Mouse (Mus musculus) embryonic fibroblast, embryonic 13.5 days (primary cell): ENCODE data around the gene Lrriq4.

Source experiments
- CTCF ChIP-seq: IDR thresholded peaks from 2 replicates; pipeline ENCODE4 v1.5.1; 2011; ENCODE audit warnings: mild to moderate bottlenecking, control low read depth, low read length, moderate library complexity, borderline replicate concordance; ENCODE audit not compliant: insufficient read depth
- POLR2A ChIP-seq: IDR thresholded peaks from 2 replicates; pipeline ENCODE4 v1.6.1; 2011; ENCODE audit warnings: low read depth, mild to moderate bottlenecking, control low read depth, low read length, moderate library complexity

DNA sequence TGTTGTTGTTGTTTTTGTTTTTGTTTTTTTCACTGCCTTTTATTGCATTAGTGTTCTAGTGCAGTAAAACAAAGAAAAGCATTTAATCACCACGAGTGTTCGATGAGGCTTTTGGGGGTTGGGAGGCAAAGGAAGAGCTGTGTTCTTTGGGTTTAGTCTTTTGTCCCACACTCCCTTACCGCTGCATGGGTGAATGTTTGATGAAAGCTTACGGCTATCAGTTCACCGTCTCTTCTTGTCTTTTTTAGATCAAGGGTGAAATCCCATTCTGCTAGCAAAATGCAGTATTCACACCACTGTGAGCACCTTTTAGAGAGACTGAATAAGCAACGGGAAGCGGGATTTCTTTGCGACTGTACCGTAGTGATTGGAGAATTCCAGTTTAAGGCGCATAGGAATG lies 41.1 kb upstream of the Lrriq4 start:
- TF ChIP-seq CTCF, result no peak
- TF ChIP-seq POLR2A, result no peak
